In genomic region chr1:181951266-181951665, GRCm38 (mm10) we compare ENCODE assay signal across 12 mouse cellular contexts.
"Had no signal": no experiment of that assay in that cellular context is flagged by ENCODE, and none has a peak within 500 bp of the region (broad histone marks: within the 10 kb centered on the region; RNA-seq: fewer than 3 reads in every experiment).

No protein-coding gene starts in this region.

- H3K27me3 ChIP-seq: kidney, embryonic 15.5 days; limb, embryonic 15.5 days; liver, embryonic 13.5 days; lung, embryonic 15.5 days; midbrain, embryonic 12.5 days; neural tube, embryonic 13.5 days had no signal

- DNase-seq: kidney, adult 2 months; kidney, postnatal 14 days; liver, embryonic 13.5 days; liver, postnatal 0 days; lung, postnatal 14 days; thymus, postnatal 36 days had no signal

- H3K36me3 ChIP-seq: liver, embryonic 13.5 days; lung, embryonic 15.5 days had no signal

- H3K4me1 ChIP-seq: kidney, embryonic 15.5 days; limb, embryonic 15.5 days; liver, embryonic 13.5 days; lung, embryonic 15.5 days; midbrain, embryonic 12.5 days; neural tube, embryonic 13.5 days had no signal

- H3K27ac ChIP-seq: kidney, embryonic 15.5 days; limb, embryonic 15.5 days; liver, embryonic 13.5 days; lung, embryonic 15.5 days; macrophage; midbrain, embryonic 12.5 days; neural tube, embryonic 13.5 days had no signal

- H3K9me3 ChIP-seq: kidney, embryonic 15.5 days; limb, embryonic 15.5 days; liver, embryonic 13.5 days; lung, embryonic 15.5 days; midbrain, embryonic 12.5 days; neural tube, embryonic 13.5 days had no signal

- H3K4me3 ChIP-seq: kidney, embryonic 15.5 days; limb, embryonic 15.5 days; liver, embryonic 13.5 days; lung, embryonic 15.5 days; midbrain, embryonic 12.5 days; neural tube, embryonic 13.5 days had no signal
